Mouse (Mus musculus) megakaryocyte, embryonic 14.5 days (primary cell): Measurements from ENCODE around the gene Nfix. TPM values are rescaled to one million over a fixed set of nuclear protein-coding genes. Genes with fewer than 3 reads are reported as not detected.

ENCODE experiments used
- H3K27me3 ChIP-seq: replicated peaks from 2 replicates; pipeline ENCODE3; 2012; ENCODE audit warnings: inconsistent platforms
- H3K36me3 ChIP-seq: replicated peaks from 2 replicates; pipeline ENCODE3; 2012; ENCODE audit warnings: low read length, inconsistent platforms, mixed read lengths
- H3K4me1 ChIP-seq: 2 replicates; pipeline ENCODE4 v1.6.1; 2012; ENCODE audit warnings: inconsistent platforms
- H3K4me3 ChIP-seq: replicated peaks from 2 replicates; pipeline ENCODE3; 2012; ENCODE audit warnings: moderate library complexity, mild to moderate bottlenecking, inconsistent platforms
- H3K9me3 ChIP-seq: 2 replicates; pipeline ENCODE4 v1.6.1; 2012; ENCODE audit warnings: inconsistent platforms
- FLI1 ChIP-seq: IDR thresholded peaks from 2 replicates; pipeline ENCODE4 v1.6.1; 2012; ENCODE audit warnings: low read length, inconsistent platforms, mixed read lengths
- GATA1 ChIP-seq: IDR thresholded peaks from 3 replicates; pipeline ENCODE4 v1.6.1; 2012; ENCODE audit warnings: mixed read lengths, low read length, inconsistent platforms, borderline replicate concordance
- polyA plus RNA-seq: library from polyadenylated mRNA; stranded (reverse); fragments of >175 nt; gene quantifications from 2 replicates; pipeline ENCODE4 v1.2.3, GENCODE M21; 2012; ENCODE audit warnings: low replicate concordance; ENCODE audit not compliant: insufficient read depth

The Nfix gene
- polyA plus RNA-seq, 1 experiment: 18.4 TPM

DNA sequence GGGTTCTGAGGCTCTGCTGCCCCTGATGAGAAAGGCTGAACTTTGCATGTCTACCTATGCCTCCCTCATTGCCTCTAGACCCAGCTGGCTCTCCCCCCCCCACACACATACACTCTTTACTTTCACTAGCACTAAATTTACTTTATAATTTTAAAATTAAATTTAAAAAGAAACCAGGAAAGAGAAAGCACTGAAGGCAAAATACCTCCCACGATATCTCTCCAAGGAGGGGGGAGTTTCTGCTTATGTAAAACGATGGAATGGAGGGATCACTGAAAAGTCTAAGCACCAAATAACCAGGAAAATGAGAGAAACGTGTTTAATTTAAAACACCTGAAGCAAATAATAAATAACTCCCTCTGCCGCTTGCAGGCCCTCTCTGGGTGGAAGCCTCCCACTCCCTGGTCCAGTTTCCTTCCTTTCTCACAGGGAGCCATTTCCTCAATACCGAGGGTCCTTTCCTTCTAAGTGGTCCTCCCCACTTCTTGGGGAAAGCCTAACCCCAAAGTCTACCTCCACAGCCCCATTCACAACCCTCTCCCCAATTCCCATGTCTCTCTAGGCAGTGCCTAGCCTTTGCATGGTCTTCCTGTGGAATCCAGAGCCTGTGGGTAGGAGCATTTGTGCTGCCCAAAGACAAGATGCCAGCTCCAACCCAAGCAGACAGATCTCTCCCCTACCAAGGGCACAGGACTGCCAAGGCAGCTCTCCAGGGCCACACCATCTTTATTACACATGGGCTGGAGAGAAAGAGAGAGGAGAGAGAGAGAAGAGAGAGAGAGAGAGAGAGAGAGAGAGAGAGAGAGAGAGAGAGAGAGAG is 18.2 kb downstream of the Nfix start:
- H3K9me3 ChIP-seq: peaks cover 10% of the 10 kb centered on the region
- H3K4me1 ChIP-seq: peaks cover 21% of the 10 kb centered on the region
- peaks cover 6% of the 10 kb centered on the region for H3K36me3 ChIP-seq
- H3K4me3 ChIP-seq: no peak overlapping the region
- H3K27me3 ChIP-seq: peaks cover 46% of the 10 kb centered on the region
- no peak for TF ChIP-seq FLI1
- no peak for TF ChIP-seq GATA1

GRCm38 (mm10) chr8:84780949-84781680 is 19.0 kb downstream of the Nfix start:
- H3K4me1 ChIP-seq: peaks cover 21% of the 10 kb centered on the region
- peaks cover 10% of the 10 kb centered on the region for H3K9me3 ChIP-seq
- H3K4me3 ChIP-seq: no peak overlapping the region
- peaks cover 42% of the 10 kb centered on the region for H3K27me3 ChIP-seq
- no peak for TF ChIP-seq GATA1
- TF ChIP-seq FLI1: no peak
- peaks cover 4% of the 10 kb centered on the region for H3K36me3 ChIP-seq

GRCm38 (mm10) chr8:84780225-84780555 is 20.0 kb downstream of the Nfix start:
- peaks cover 10% of the 10 kb centered on the region for H3K9me3 ChIP-seq
- H3K36me3 ChIP-seq: no peaks in the 10 kb centered on the region
- peaks cover 42% of the 10 kb centered on the region for H3K27me3 ChIP-seq
- no peak overlapping the region for H3K4me3 ChIP-seq
- no peak for TF ChIP-seq GATA1
- no peak for TF ChIP-seq FLI1
- peaks cover 30% of the 10 kb centered on the region for H3K4me1 ChIP-seq

GRCm38 (mm10) chr8:84779519-84780224 is 20.5 kb downstream of the Nfix start:
- Histone ChIP-seq H3K4me1 (peaks cover 30% of the 10 kb centered on the region), H3K27me3 (peaks cover 40% of the 10 kb centered on the region), H3K36me3 (no peaks in the 10 kb centered on the region), H3K4me3 (no peak overlapping the region), H3K9me3 (peaks cover 5% of the 10 kb centered on the region)
- TF ChIP-seq FLI1 (no peak), GATA1 (no peak)

GRCm38 (mm10) chr8:84778638-84779380 is 21.3 kb downstream of the Nfix start:
- TF ChIP-seq GATA1 (no peak), FLI1 (no peak)
- H3K4me1 ChIP-seq: peaks cover 31% of the 10 kb centered on the region
- no peaks in the 10 kb centered on the region for H3K9me3 ChIP-seq
- H3K4me3 ChIP-seq: no peak overlapping the region
- no peaks in the 10 kb centered on the region for H3K36me3 ChIP-seq
- peaks cover 35% of the 10 kb centered on the region for H3K27me3 ChIP-seq

GRCm38 (mm10) chr8:84777899-84778637 is 22.1 kb downstream of the Nfix start:
- Histone ChIP-seq H3K9me3 (no peaks in the 10 kb centered on the region), H3K4me3 (no peak overlapping the region), H3K36me3 (no peaks in the 10 kb centered on the region), H3K4me1 (peaks cover 33% of the 10 kb centered on the region), H3K27me3 (peaks cover 32% of the 10 kb centered on the region)
- no peak for TF ChIP-seq FLI1
- no peak for TF ChIP-seq GATA1

- peaks cover 33% of the 10 kb centered on the region for H3K4me1 ChIP-seq
- peaks cover 6% of the 10 kb centered on the region for H3K36me3 ChIP-seq
- TF ChIP-seq FLI1 (no peak), GATA1 (no peak)
- H3K4me3 ChIP-seq: no peak overlapping the region
- peaks cover 34% of the 10 kb centered on the region for H3K27me3 ChIP-seq
- no peaks in the 10 kb centered on the region for H3K9me3 ChIP-seq
These were observed 23.6 kb downstream of the Nfix start for GRCm38 (mm10) chr8:84776569-84776968.

DNA sequence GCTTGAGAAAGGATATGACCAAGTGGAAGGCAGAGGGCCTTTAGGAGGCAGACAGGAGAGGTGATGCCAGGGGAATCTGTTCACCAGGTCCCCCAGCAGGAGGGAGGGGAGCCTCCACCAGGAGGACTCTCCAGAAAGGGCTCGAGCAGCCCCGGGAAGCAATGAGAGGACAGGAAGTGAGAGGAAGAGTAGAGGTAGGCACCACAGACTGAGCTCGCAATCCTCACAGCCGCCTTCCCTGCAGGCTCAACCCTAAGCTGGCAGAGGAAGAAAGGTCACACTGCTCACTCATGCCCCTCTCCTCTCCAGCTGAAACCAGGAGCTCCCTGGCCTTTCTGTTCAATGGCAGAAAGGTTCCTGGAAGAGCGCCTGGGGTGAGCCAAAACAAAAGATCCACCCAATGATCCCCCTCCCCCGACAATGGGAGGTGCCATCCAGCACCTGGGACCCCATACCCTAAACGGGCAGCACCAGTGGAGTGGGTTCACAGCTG is 24.5 kb downstream of the Nfix start:
- H3K36me3 ChIP-seq: peaks cover 6% of the 10 kb centered on the region
- peaks cover 33% of the 10 kb centered on the region for H3K27me3 ChIP-seq
- no peaks in the 10 kb centered on the region for H3K9me3 ChIP-seq
- peaks cover 28% of the 10 kb centered on the region for H3K4me1 ChIP-seq
- TF ChIP-seq FLI1 (no peak), GATA1 (no peak)
- H3K4me3 ChIP-seq: peak overlapping the region; percentile 9

DNA sequence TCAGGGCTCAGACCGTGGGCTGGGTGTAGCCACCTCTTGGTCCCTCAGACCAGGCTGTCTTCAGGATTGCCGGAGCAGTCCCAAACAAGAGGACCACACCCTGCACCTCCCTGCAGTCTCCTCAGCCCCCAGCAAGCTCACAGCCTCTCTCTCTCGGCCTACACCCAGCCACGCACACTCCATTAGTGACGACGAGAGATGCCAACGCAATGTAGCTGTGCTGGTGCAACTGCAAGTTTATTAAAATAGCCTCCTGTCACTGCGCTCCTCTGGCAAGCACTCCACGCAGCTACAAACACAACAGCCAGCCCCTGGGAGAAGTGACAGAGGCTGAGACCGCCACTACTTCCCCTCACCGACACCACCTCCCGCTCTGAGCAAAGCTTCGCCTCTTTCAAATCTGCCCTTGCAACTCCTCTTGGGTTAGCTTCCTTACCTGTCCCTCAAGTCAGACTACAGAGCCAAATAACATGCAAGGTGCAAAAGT is 25.0 kb downstream of the Nfix start:
- peaks cover 33% of the 10 kb centered on the region for H3K27me3 ChIP-seq
- TF ChIP-seq GATA1 (no peak), FLI1 (no peak)
- no peaks in the 10 kb centered on the region for H3K9me3 ChIP-seq
- peaks cover 6% of the 10 kb centered on the region for H3K36me3 ChIP-seq
- H3K4me1 ChIP-seq: peaks cover 31% of the 10 kb centered on the region
- H3K4me3 ChIP-seq: peak overlapping the region; percentile 64
